Mouse (Mus musculus) CH12.LX (cell line): ENCODE measurements around the gene Rab8b.

Experiments
- CHD1 ChIP-seq: IDR thresholded peaks from 2 replicates; pipeline ENCODE4 v1.6.1; 2012; ENCODE audit warnings: low read depth, low read length, improper control_type of control experiment, inconsistent platforms
- CTCF ChIP-seq, 2 experiments: IDR thresholded peaks in 1 of 2; conservative IDR thresholded peaks in 1 of 2; 2 replicates each; pipeline ENCODE4 v1.5.1; 2011 to 2012; ENCODE audit warnings: low read depth in 2 of 2, low read length in 2 of 2, improper control_type of control experiment in 1 of 2, inconsistent platforms in 1 of 2, mild to moderate bottlenecking in 1 of 2, moderate library complexity in 1 of 2
- E2F4 ChIP-seq: IDR thresholded peaks from 2 replicates; pipeline ENCODE4 v1.6.1; 2011; ENCODE audit warnings: low read depth, low read length, improper control_type of control experiment; ENCODE audit not compliant: insufficient replicate concordance
- POLR2A ChIP-seq: IDR thresholded peaks from 2 replicates; pipeline ENCODE4 v1.6.1; 2011; ENCODE audit warnings: low read depth, mild to moderate bottlenecking, improper control_type of control experiment, low read length
- POLR2AphosphoS2 ChIP-seq: IDR thresholded peaks from 2 replicates; pipeline ENCODE4 v1.6.1; 2011; ENCODE audit warnings: low read depth, low read length, improper control_type of control experiment
- RAD21 ChIP-seq: IDR thresholded peaks from 2 replicates; pipeline ENCODE4 v1.6.1; 2011; ENCODE audit warnings: low read depth, mild to moderate bottlenecking, low read length, improper control_type of control experiment, moderate library complexity

GRCm38 (mm10) chr9:66878899-66879298, 40.6 kb downstream of the Rab8b start:
- TF ChIP-seq CTCF (conservative IDR thresholded peaks at IDR 0.05 in 1 of 2, IDR thresholded peaks at IDR 0.05 in 1 of 2; ENCODE audit: low read depth in 2 of 2, low read length in 2 of 2): no peak
- TF ChIP-seq CHD1: no peak
- TF ChIP-seq POLR2AphosphoS2: no peak
- TF ChIP-seq RAD21: no peak
- TF ChIP-seq POLR2A: no peak
- TF ChIP-seq E2F4: no peak
